Mouse (Mus musculus) megakaryocyte-erythroid progenitor cell, adult 5-6 weeks (primary cell): ENCODE measurements around the gene Foxq1. TPM values are rescaled to one million over a fixed set of nuclear protein-coding genes. Genes with fewer than 3 reads are reported as not detected.

Experiments
- ATAC-seq: replicated peaks from 2 replicates; pipeline ENCODE4 v1.8.0; 2016; ENCODE audit warnings: mild to moderate bottlenecking, inconsistent platforms; ENCODE audit not compliant: severe bottlenecking, poor library complexity, low FRiP score, low TSS enrichment
- total RNA-seq, 2 experiments: library from RNA; stranded (forward) in 1 of 2; stranded (reverse) in 1 of 2; fragments of 200-1000, 215-1000 nt in 1 of 2; fragments of >200 nt in 1 of 2; fragmentation: Nextera tagmentation in 1 of 2; gene quantifications; 2 replicates each; pipeline ENCODE4 v1.2.3; 2014 to 2017

Foxq1 gene
- total RNA-seq, 2 experiments from 2014 or later: not detected

GRCm38 (mm10) chr13:31567099-31567498, 11.2 kb downstream of the Foxq1 start:
- ATAC-seq: no peak

GRCm38 (mm10) chr13:31567617-31568294, 11.8 kb downstream of the Foxq1 start:
- no peak for ATAC-seq

- ATAC-seq: no peak
Observed at GRCm38 (mm10) chr13:31572806-31573508, 17.0 kb downstream of the Foxq1 start.

GRCm38 (mm10) chr13:31574627-31575026, 18.7 kb downstream of the Foxq1 start:
- no peak for ATAC-seq

- ATAC-seq: no peak
Observed at GRCm38 (mm10) chr13:31576696-31577095, 20.8 kb downstream of the Foxq1 start.

- no peak for ATAC-seq
Observed at GRCm38 (mm10) chr13:31577576-31577975, 21.6 kb downstream of the Foxq1 start.

- no peak for ATAC-seq
Observed at GRCm38 (mm10) chr13:31578389-31578788, 22.5 kb downstream of the Foxq1 start.

- no peak for ATAC-seq
Observed at GRCm38 (mm10) chr13:31579866-31580265, 23.9 kb downstream of the Foxq1 start.

- ATAC-seq: no peak
Observed at GRCm38 (mm10) chr13:31587341-31587740, 31.4 kb downstream of the Foxq1 start.

GRCm38 (mm10) chr13:31599576-31599975, 43.6 kb downstream of the Foxq1 start:
- ATAC-seq: no peak

- ATAC-seq: no peak
Observed at GRCm38 (mm10) chr13:31603964-31604363, 48.0 kb downstream of the Foxq1 start.

Other genes with a start within 250 kb of the Foxq1 start
- not detected in 2 replicates for gene A530084C06Rik, start 3.2 kb downstream of the Foxq1 start, total RNA-seq (2014; fragmentation: Nextera tagmentation)
- not detected in 2 replicates for gene A530084C06Rik, start 3.2 kb downstream of the Foxq1 start, total RNA-seq (2017)
- gene Foxf2, start 69.7 kb downstream of the Foxq1 start, total RNA-seq (2014; fragmentation: Nextera tagmentation): not detected in 2 replicates
- not detected in 2 replicates for gene Foxf2, start 69.7 kb downstream of the Foxq1 start, total RNA-seq (2017)